Mouse (Mus musculus) embryonic facial prominence, embryonic 13.5 days (tissue): ENCODE results near the gene Gm27029. TPM values are rescaled to one million over a fixed set of nuclear protein-coding genes. Genes with fewer than 3 reads are reported as not detected.
"Not testable (repeated sequence)": the region's sequence is repeated elsewhere in the genome, so short reads cannot be mapped to it uniquely, and the experiment has no call there.

ENCODE experiments used
- ATAC-seq: fragments of 200-750 bp; cut with Nextera tagmentation; 2 replicates; pipeline ENCODE4 v1.8.0; 2017; ENCODE audit warnings: low read depth; ENCODE audit not compliant: insufficient number of reproducible peaks, insufficient read depth, low FRiP score, low TSS enrichment
- H3K27ac ChIP-seq: fragments of 300-500 bp; sonication (generic); 2 replicates; pipeline ENCODE4 v1.5.1; 2015; ENCODE audit warnings: moderate library complexity, mild to moderate bottlenecking, inconsistent platforms
- H3K27me3 ChIP-seq: fragments of 300-500 bp; sonication (generic); 2 replicates; pipeline ENCODE4 v1.6.1; 2015; ENCODE audit warnings: mild to moderate bottlenecking, inconsistent platforms
- H3K36me3 ChIP-seq: fragments of 300-500 bp; sonication (generic); 2 replicates; pipeline ENCODE4 v1.6.1; 2015; ENCODE audit warnings: mild to moderate bottlenecking, inconsistent platforms
- H3K4me1 ChIP-seq: fragments of 300-500 bp; sonication (generic); 2 replicates; pipeline ENCODE4 v1.6.1; 2015; ENCODE audit warnings: inconsistent platforms
- H3K4me2 ChIP-seq: fragments of 300-500 bp; sonication (generic); 2 replicates; pipeline ENCODE4 v1.6.1; 2015; ENCODE audit warnings: moderate library complexity, mild to moderate bottlenecking, inconsistent platforms
- H3K4me3 ChIP-seq: fragments of 300-500 bp; sonication (generic); 2 replicates; pipeline ENCODE4 v1.5.1; 2015; ENCODE audit warnings: mild to moderate bottlenecking, inconsistent platforms
- H3K9ac ChIP-seq: fragments of 300-500 bp; sonication (generic); 2 replicates; pipeline ENCODE4 v1.6.1; 2015; ENCODE audit warnings: mild to moderate bottlenecking, inconsistent platforms
- H3K9me3 ChIP-seq: fragments of 300-500 bp; sonication (generic); 2 replicates; pipeline ENCODE4 v1.6.1; 2016; ENCODE audit warnings: inconsistent platforms
- WGBS: fragments of 180-500 bp; shearing (Covaris S2); methylation state at CpG from one replicate; pipeline ENCODE4 v1.1.7; 2015; ENCODE audit warnings: mixed read lengths; 5-methylcytosine and 5-hydroxymethylcytosine counted together
- polyA plus RNA-seq: library from polyadenylated mRNA; unstranded; fragments of >200 nt; fragmentation: Nextera tagmentation; extraction: Ambion mirVana; gene quantifications from 2 replicates; pipeline ENCODE4 v1.2.1, GENCODE M21; 2015

Gene Gm27029
- polyA plus RNA-seq, 1 experiment from 2014 or later, result 10.4 TPM

DNA sequence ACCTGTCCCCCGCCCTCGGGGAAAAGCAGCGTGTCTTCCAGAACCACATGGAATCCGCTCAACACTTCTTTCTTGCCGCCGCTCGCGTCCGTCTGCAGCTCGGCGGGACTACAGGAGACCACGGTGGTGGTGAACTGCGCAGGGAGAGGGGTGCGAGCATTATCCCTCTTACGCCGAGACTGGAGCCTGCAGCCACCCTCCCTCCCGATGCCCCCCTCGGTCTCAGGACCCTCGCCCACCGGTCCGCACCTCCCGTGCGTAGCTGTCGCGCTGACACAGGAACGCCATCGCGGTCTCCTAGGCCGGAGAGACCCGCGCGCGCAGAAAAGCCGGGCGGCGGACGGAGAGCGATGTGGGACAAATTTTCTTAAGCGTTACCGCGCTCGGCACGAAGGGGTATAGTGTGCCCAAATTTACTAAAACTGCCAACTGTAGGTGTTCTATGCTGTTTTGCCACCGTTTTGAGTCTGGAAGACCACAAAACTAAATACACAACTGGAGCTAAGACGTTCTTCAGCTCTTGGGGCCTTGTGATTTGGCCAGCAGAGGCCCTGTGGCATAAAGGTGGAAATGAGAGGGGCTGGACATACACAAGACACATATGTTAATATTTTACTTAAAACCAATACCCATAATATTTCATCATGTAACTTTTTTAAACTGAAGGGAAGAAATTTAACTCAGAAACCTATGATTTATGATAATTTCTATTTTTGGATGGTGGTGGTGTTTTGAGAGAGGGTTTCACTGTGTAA, 7.3 kb downstream of the Gm27029 start, which contains the start of gene Aarsd1:
TSS of gene Aarsd1 (minus strand) at position 515 of the 755 bp plus-strand sequence.
- Histone ChIP-seq H3K4me2 (peak within 1 kb of the TSS; percentile 86), H3K27ac (peak within 1 kb of the TSS; percentile 82), H3K4me1 (peaks cover 7% of the 10 kb centered on the region), H3K36me3 (peaks cover 17% of the 10 kb centered on the region), H3K9me3 (no peaks in the 10 kb centered on the region), H3K9ac (peak within 1 kb of the TSS; percentile 91), H3K4me3 (peak within 1 kb of the TSS; percentile 82), H3K27me3 (no peaks in the 10 kb centered on the region)
- WGBS, result under 1% methylated on average over 45 of the region's 45 CpGs
- peak; percentile 78; the same call in 1 of the 2 replicates for ATAC-seq

DNA sequence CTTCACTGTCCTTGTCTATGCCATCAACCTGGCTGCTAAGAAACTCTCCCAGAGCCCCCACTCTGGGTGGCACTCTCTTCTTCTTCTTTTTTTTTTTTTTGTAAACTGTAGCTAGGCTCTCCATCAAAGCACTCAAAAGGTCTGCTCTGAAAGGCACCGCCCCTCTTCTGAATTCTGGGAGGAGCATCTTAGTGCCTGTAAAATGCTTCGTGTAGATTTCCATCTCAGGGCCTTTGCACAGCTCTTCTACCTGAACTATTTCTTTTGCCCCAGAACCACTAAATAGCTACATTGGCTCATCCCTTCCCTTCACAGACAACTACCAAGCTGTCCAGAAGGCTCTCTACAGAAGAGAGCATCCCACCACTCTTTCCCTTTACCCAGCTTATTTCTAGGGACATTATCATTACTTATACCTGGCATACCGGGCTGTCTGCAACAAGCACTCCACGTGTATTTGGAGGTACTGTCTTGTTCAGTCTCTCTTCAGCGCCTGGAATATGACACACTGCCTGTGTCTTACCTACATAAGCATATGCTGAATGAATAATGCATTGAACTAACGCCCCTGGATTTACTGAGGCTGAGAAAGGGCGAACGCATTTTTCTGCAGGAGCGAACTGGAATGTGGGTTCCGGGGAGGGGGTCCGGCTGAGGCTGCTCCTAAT, 8.0 kb downstream of the Gm27029 start:
- ATAC-seq, result 0 out of 2 replicates have a peak, but pooled peaks have one; percentile 34
- H3K4me1 ChIP-seq, result peaks cover 7% of the 10 kb centered on the region

DNA sequence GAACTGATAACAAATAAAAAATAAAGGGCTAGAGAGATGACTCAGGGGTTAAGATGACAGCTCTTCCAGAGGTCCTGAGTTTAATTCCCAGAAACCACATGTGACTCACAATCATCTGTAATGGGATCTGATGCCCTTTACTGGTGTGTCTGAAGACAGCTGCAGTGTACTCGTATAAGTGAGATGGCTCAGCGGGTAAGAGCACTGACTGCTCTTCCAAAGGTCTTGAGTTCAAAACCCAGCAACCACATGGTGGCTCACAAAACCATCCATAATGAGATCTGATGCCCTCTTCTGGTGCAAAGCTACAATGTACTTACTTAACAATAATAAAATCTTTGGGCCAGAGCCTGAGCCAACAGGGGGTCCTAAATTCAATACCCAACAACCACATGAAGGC, 9.3 kb downstream of the Gm27029 start:
- ATAC-seq, result no peak
- Histone ChIP-seq H3K4me3 (no peak overlapping the region), H3K9me3 (no peaks in the 10 kb centered on the region), H3K36me3 (peaks cover 37% of the 10 kb centered on the region), H3K4me2 (no peak overlapping the region), H3K27me3 (no peaks in the 10 kb centered on the region), H3K27ac (no peak overlapping the region), H3K4me1 (peaks cover 7% of the 10 kb centered on the region), H3K9ac (no peak overlapping the region)
- 70% methylated on average over 2 of the region's 2 CpGs for WGBS

More for the DNA sequence above, 8.0 kb downstream of the Gm27029 start:
- peak overlapping the region; percentile 86 for H3K4me2 ChIP-seq
- peak overlapping the region; percentile 91 for H3K9ac ChIP-seq
- H3K36me3 ChIP-seq, result peaks cover 24% of the 10 kb centered on the region
- no peaks in the 10 kb centered on the region for H3K27me3 ChIP-seq
- WGBS, result under 1% methylated on average over 11 of the region's 11 CpGs
- H3K27ac ChIP-seq, result peak overlapping the region; percentile 82
- no peaks in the 10 kb centered on the region for H3K9me3 ChIP-seq
- peak overlapping the region; percentile 82 for H3K4me3 ChIP-seq

DNA sequence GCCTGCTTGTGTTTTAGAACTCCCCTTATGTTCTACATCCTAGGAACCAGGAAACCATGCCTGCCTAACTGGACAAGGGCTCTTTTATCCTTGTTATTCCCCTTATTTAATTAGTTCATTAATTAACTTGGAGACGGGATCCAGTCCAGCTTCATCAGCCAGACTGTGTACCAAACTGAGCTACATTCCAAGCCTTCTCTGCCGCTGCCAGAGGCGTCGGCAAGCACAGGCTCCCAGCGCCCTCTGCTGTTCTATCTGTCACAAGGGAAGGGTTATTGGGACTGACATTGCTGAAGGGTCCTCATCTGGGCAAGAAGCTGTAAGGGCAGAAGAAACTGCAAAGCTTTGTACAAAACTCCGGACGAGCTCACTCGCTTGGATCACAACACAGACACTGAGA, 29.5 kb downstream of the Gm27029 start:
- H3K4me2 ChIP-seq, result no peak overlapping the region
- H3K4me3 ChIP-seq, result no peak overlapping the region
- no peaks in the 10 kb centered on the region for H3K36me3 ChIP-seq
- 0 out of 2 replicates have a peak overlapping the region, but pooled peaks have one; percentile 54 for H3K9ac ChIP-seq
- H3K27me3 ChIP-seq, result no peaks in the 10 kb centered on the region
- no peak for ATAC-seq
- WGBS, result 4% methylated on average over 8 of the region's 8 CpGs
- no peaks in the 10 kb centered on the region for H3K4me1 ChIP-seq
- H3K27ac ChIP-seq, result no peak overlapping the region
- H3K9me3 ChIP-seq, result no peaks in the 10 kb centered on the region

GRCm38 (mm10) chr11:101381817-101382216, 42.8 kb downstream of the Gm27029 start:
- Histone ChIP-seq H3K9ac (no peak overlapping the region), H3K4me2 (no peak overlapping the region), H3K4me1 (no peaks in the 10 kb centered on the region), H3K36me3 (no peaks in the 10 kb centered on the region), H3K27ac (no peak overlapping the region), H3K9me3 (no peaks in the 10 kb centered on the region), H3K27me3 (no peaks in the 10 kb centered on the region), H3K4me3 (no peak overlapping the region)
- WGBS, result 14% methylated on average over 4 of the region's 4 CpGs
- no peak for ATAC-seq

GRCm38 (mm10) chr11:101378926-101379325, 45.7 kb downstream of the Gm27029 start:
- 82% methylated on average over 6 of the region's 6 CpGs for WGBS
- no peak overlapping the region for H3K4me2 ChIP-seq
- no peaks in the 10 kb centered on the region for H3K27me3 ChIP-seq
- H3K4me1 ChIP-seq, result no peaks in the 10 kb centered on the region
- no peak overlapping the region for H3K27ac ChIP-seq
- no peak overlapping the region for H3K9ac ChIP-seq
- no peaks in the 10 kb centered on the region for H3K9me3 ChIP-seq
- no peak overlapping the region for H3K4me3 ChIP-seq
- no peaks in the 10 kb centered on the region for H3K36me3 ChIP-seq
- ATAC-seq, result no peak

DNA sequence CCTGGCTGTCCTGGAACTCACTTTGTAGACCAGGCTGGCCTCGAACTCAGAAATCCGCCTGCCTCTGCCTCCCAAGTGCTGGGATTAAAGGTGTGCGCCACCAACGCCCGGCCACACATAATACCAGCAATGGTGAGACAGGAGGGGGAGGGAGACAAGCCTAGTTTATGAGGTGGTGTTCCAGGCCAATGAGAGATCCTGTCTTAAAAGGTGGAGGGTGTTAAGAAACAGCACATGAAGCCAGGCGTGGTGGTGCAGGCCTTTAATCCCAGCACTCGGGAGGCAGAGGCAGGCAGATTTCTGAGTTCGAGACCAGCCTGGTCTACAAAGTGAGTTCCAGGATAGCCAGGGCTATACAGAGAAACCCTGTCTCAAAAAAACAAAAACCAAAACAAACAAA, 46.4 kb downstream of the Gm27029 start:
- not testable (repeated sequence) for H3K4me2 ChIP-seq, H3K27me3 ChIP-seq, H3K27ac ChIP-seq, H3K36me3 ChIP-seq, ATAC-seq, H3K9me3 ChIP-seq, H3K9ac ChIP-seq, H3K4me1 ChIP-seq, H3K4me3 ChIP-seq
- WGBS, result 97% methylated on average over 8 of the region's 8 CpGs

DNA sequence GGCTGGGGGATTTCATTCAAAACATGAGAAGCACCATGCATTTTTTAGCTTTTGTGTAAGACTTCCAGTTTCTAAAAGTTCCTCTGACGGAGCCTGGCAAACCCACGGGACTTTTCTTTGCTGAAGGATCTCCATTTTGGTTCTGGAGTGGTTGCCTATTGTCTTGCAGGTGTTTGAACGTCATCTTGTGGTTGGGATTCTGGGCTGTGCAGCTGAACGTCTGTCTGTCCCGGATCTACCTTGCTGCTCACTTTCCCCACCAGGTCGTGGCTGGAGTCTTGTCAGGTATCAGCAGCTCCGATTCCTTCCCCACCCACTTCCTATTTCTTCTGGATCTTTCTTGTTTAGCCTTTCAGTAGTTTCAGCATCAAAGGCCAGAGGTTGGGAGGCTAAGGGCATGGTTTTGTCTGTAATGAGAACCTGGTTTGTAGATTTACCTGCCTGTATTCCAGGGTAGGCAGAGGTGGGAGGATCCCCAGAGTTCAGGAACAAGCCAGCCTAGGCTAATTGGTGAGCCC, 50.1 kb downstream of the Gm27029 start:
- Histone ChIP-seq H3K9ac (no peak overlapping the region), H3K27ac (no peak overlapping the region), H3K4me3 (no peak overlapping the region), H3K4me1 (no peaks in the 10 kb centered on the region), H3K9me3 (no peaks in the 10 kb centered on the region), H3K36me3 (no peaks in the 10 kb centered on the region), H3K27me3 (no peaks in the 10 kb centered on the region), H3K4me2 (no peak overlapping the region)
- ATAC-seq, result no peak
- 69% methylated on average over 7 of the region's 7 CpGs for WGBS

GRCm38 (mm10) chr11:101370141-101370540, 54.5 kb downstream of the Gm27029 start:
- H3K9ac ChIP-seq, result no peak overlapping the region
- H3K4me3 ChIP-seq, result no peak overlapping the region
- 81% methylated on average over 5 of the region's 5 CpGs for WGBS
- no peaks in the 10 kb centered on the region for H3K4me1 ChIP-seq
- no peaks in the 10 kb centered on the region for H3K9me3 ChIP-seq
- no peak overlapping the region for H3K27ac ChIP-seq
- no peak overlapping the region for H3K4me2 ChIP-seq
- H3K36me3 ChIP-seq, result no peaks in the 10 kb centered on the region
- no peaks in the 10 kb centered on the region for H3K27me3 ChIP-seq
- no peak for ATAC-seq

- Histone ChIP-seq H3K4me2 (no peak within 1 kb of the TSS), H3K4me1 (no peaks in the 10 kb centered on the region), H3K36me3 (no peaks in the 10 kb centered on the region), H3K27me3 (no peaks in the 10 kb centered on the region), H3K27ac (no peak within 1 kb of the TSS), H3K9me3 (no peaks in the 10 kb centered on the region), H3K9ac (no peak within 1 kb of the TSS), H3K4me3 (no peak within 1 kb of the TSS)
- no peak for ATAC-seq
- WGBS, result 89% methylated on average over 8 of the region's 8 CpGs
Observed at GRCm38 (mm10) chr11:101367326-101367935, 57.2 kb downstream of the Gm27029 start, which contains the start of gene G6pc. Gene G6pc (plus strand): TSS chr11:101367561.

DNA sequence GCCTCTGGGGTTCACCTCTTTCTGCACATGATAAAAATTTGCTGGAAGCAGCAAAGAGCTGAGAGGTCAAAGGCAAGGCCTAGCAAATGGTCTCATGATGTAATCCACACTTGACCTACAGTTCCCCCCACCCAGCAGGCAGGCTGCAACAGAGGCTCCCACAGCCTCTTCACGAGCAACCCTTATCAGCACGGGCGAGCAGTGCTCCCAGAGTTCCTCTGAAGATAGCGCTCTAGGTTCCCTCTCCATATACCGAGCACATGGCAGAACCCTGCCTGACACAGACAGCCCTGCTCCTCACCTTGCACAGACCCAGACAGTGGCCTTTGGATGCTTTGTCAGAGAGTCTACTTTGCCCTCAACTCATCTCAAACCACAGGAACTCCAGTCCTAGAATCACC, 60.1 kb downstream of the Gm27029 start:
- no peak for ATAC-seq
- 86% methylated on average over 5 of the region's 5 CpGs for WGBS
- Histone ChIP-seq H3K4me1 (no peaks in the 10 kb centered on the region), H3K9me3 (no peaks in the 10 kb centered on the region), H3K27me3 (no peaks in the 10 kb centered on the region), H3K4me2 (no peak overlapping the region), H3K4me3 (no peak overlapping the region), H3K36me3 (no peaks in the 10 kb centered on the region), H3K27ac (no peak overlapping the region), H3K9ac (no peak overlapping the region)
